Mouse (Mus musculus) layer of hippocampus, postnatal 10 days (tissue): Measurements from ENCODE around the gene Nvl. TPM values are rescaled to one million over a fixed set of nuclear protein-coding genes. Genes with fewer than 3 reads are reported as not detected.

ENCODE experiments used
- DNase-seq, 2 experiments: peaks; one replicate each; pipeline ENCODE4 v3.0.0; 2021; ENCODE audit warnings: low spot score in 2 of 2
- long read RNA-seq: library from polyadenylated mRNA; stranded (forward); transcript quantifications from one replicate; pipeline ENCODE4 v2.0.0, GENCODE M21; 2023
- total RNA-seq, 2 experiments: library from RNA; stranded (reverse); gene quantifications; 2 replicates each; pipeline ENCODE4 v1.2.3; 2021

Nvl gene
- total RNA-seq, result 10 to 100 TPM; 29.8 to 31.8 TPM
- long read RNA-seq, full-length matches to known transcripts, result 14 of 22 reads
- long read RNA-seq, partial matches to known transcripts, result 2 of 22 reads
- long read RNA-seq, other reads (novel, unspliced or antisense), result 6 of 22 reads

- DNase-seq, result peak; percentile 95 to 96
These were observed at the start of gene Nvl, which contains the start of gene Cnih4 for GRCm38 (mm10) chr1:181143950-181144836. Gene Nvl (minus strand): TSS chr1:181144204. Gene Cnih4 (plus strand): TSS chr1:181144693.

GRCm38 (mm10) chr1:181188925-181189324, 44.9 kb upstream of the Nvl start:
- DNase-seq, result no peak

GRCm38 (mm10) chr1:181170210-181170609, 26.2 kb upstream of the Nvl start:
- no peak for DNase-seq

- DNase-seq, result no peak
These were observed 24.4 kb upstream of the Nvl start for GRCm38 (mm10) chr1:181168377-181168776.

GRCm38 (mm10) chr1:181167816-181168215, 23.8 kb upstream of the Nvl start:
- no peak for DNase-seq

- no peak for DNase-seq
These were observed 7.5 kb upstream of the Nvl start for GRCm38 (mm10) chr1:181151541-181151940.

- peak; percentile 91 to 93 for DNase-seq
These were observed 7.0 kb upstream of the Nvl start for GRCm38 (mm10) chr1:181150827-181151534.

GRCm38 (mm10) chr1:181150431-181150826, 6.4 kb upstream of the Nvl start:
- no peak for DNase-seq

GRCm38 (mm10) chr1:181149373-181150017, 5.5 kb upstream of the Nvl start:
- DNase-seq, result no peak

- no peak for DNase-seq
These were observed 4.5 kb upstream of the Nvl start for GRCm38 (mm10) chr1:181148540-181148939.

- DNase-seq, result no peak
These were observed 2.2 kb upstream of the Nvl start for GRCm38 (mm10) chr1:181146187-181146586.

- DNase-seq, result no peak
These were observed 962 bp upstream of the Nvl start for GRCm38 (mm10) chr1:181144966-181145365.

- no peak for DNase-seq
These were observed 425 bp downstream of the Nvl start for GRCm38 (mm10) chr1:181143609-181143949.

GRCm38 (mm10) chr1:181138730-181139129, 5.3 kb downstream of the Nvl start:
- no peak for DNase-seq

GRCm38 (mm10) chr1:181131915-181132314, 12.1 kb downstream of the Nvl start:
- DNase-seq, result no peak

GRCm38 (mm10) chr1:181126766-181127165, 17.2 kb downstream of the Nvl start:
- no peak for DNase-seq

GRCm38 (mm10) chr1:181125916-181126315, 18.1 kb downstream of the Nvl start:
- no peak for DNase-seq

GRCm38 (mm10) chr1:181124145-181124544, 19.9 kb downstream of the Nvl start:
- DNase-seq, result no peak

GRCm38 (mm10) chr1:181117112-181117511, 26.9 kb downstream of the Nvl start:
- DNase-seq, result no peak

GRCm38 (mm10) chr1:181090048-181090447, 54.0 kb downstream of the Nvl start:
- DNase-seq, result no peak

GRCm38 (mm10) chr1:181084021-181084420, 60.0 kb downstream of the Nvl start:
- no peak for DNase-seq

GRCm38 (mm10) chr1:181073075-181073474, 70.9 kb downstream of the Nvl start:
- DNase-seq, result no peak
